Mouse (Mus musculus): ENCODE measurements at regions not wholly inside any gene's neighbourhood (a gene's known extent, or its start where the extent isn't known, plus 50 kb on each side); places are given as distances from the start of the nearest gene placed in this dataset.
A peak's percentile ranks its signal among the peaks of the same experiment; 100 is the strongest.
"Not testable (repeated sequence)": the region's sequence is repeated elsewhere in the genome, so short reads cannot be mapped to it uniquely, and the experiment has no call there.

- no peak for DNase-seq (ENCODE audit: extremely low read depth, low read depth)
Measured at GRCm38 (mm10) chr17:16516173-16516572, 547.7 kb upstream of the Zfp960 start.

- DNase-seq (ENCODE audit: extremely low read depth, low read depth), result no peak
Measured at GRCm38 (mm10) chr17:16493951-16494350, 570.0 kb upstream of the Zfp960 start.

DNA sequence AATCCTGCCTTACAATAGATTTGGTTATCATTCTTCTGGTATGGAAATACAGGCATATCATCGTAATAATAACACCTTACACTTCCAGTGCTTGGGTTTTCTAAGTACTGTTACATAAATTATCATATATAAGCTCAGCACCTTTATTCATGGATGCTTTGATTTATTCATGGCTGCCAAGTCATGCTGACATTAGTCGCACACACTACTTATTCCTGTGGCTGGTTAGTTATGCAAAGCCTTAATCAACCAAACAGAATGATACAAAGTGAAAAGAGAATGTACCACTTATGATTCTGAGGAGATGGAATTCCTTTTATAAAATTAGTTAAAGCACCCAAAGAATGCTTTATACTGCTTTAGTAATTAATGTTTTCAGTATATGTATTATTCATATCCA is 570.4 kb upstream of the Zfp960 start:
- DNase-seq (ENCODE audit: extremely low read depth, low read depth), result no peak

GRCm38 (mm10) chr17:16492551-16492950 is 571.4 kb upstream of the Zfp960 start:
- DNase-seq (ENCODE audit: extremely low read depth, low read depth), result no peak

DNA sequence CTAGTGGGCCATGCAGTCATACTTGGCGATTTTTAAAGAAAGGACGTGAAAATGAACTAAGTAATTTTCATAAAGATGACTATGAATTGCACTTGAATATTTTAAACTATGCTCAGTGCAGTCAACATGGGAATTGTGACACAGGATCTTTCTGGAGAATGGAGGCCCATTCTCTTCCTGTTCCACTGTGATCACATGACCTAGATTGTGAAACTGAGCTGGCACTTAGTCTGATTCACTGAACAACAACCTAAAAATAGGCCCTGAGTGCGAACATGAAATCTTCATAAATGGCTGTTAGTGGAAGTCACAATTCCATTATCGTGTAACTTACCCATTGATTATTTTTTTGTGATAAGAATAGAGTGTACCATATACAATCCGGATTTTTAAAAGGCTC is 577.6 kb upstream of the Zfp960 start:
- no peak for DNase-seq (ENCODE audit: extremely low read depth, low read depth)

DNA sequence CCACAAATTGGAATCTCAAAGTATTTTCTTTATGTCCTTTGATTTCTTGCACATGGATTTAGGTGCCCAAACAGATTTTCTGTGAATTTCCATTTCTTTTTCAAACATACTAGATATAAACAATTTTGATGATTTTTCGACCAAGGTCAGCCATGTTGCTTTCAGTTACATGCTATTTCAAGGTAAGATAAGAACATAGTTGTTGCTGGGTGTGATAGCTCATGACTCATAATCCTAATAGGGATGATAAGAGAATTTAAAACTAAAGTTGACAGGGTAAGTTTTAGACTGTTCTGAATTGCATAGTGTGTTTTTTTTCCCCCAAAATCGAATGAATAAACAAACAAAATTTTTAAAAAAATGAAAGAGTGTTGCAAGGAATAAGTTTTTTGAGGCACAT is 579.9 kb upstream of the Zfp960 start:
- no peak for DNase-seq (ENCODE audit: extremely low read depth, low read depth)

- peak; percentile 24 for DNase-seq (ENCODE audit: extremely low read depth, low read depth)
Measured at GRCm38 (mm10) chr17:16481722-16482121, 582.2 kb upstream of the Zfp960 start.

DNA sequence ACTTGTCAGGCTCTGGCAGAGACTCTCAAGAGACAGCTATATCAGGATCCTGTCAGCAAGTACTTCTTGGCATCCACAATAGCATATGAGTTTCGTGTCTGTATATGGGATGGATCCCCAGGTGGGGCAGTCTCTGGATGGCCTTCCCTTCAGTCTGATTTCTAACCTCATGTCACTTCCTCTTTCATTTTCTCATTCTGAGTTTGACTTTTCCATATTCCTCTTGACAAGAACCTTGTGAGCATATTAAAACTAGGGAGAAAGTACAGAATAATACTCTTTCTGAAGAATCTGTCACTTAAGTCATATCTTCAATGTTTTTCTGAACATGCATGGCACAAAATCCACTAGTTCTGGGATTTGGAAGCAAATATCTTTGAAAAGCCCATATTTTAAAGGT is 583.3 kb upstream of the Zfp960 start:
- DNase-seq (ENCODE audit: extremely low read depth, low read depth), result no peak

- no peak for DNase-seq (ENCODE audit: extremely low read depth, low read depth)
Measured at GRCm38 (mm10) chr17:16461208-16461607, 602.7 kb upstream of the Zfp960 start.

DNA sequence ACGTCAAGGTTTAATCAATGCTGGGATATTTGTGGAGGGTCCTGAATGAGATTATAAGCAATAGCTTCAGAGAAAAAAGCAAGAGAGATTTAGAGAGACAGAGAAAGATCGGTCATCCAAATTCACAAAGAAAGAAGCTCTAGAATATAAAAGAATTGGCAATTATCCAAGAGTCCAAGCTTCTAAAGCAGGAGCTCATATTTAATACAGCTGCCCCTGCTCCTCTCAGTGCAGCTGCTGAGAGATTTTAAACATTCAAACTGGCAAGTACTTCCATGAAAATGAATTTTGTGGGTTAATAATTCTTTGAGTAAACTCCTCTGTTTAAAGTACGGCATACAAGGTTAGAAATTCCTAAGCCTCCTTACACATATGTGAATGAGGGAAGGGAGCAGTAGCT is 610.8 kb upstream of the Zfp960 start:
- no peak for DNase-seq (ENCODE audit: extremely low read depth, low read depth)

GRCm38 (mm10) chr17:16444562-16444961 is 613.7 kb upstream of the Rgmb start:
- no peak for DNase-seq (ENCODE audit: extremely low read depth, low read depth)

GRCm38 (mm10) chr17:16395193-16395612 is 564.4 kb upstream of the Rgmb start:
- no peak for DNase-seq (ENCODE audit: extremely low read depth, low read depth)

DNA sequence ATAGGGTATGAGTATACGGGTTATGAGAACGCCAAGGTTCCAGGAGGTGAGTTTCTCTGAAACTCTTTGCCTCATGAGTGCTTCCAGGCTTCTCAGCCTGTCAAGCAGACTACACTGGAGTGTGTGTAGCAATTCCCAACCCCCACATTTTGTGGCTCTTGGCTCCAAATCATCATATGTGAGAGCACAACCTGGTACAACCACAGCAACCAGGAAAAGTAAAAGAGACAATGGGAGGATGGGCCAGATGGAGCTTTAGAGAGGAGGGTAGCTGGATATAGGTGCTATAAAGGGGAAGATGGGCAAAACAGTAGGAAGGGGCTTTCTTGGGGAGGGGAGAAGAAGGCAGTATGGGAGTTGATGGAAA is 544.0 kb upstream of the Rgmb start:
- DNase-seq (ENCODE audit: extremely low read depth, low read depth), result not testable (repeated sequence)

DNA sequence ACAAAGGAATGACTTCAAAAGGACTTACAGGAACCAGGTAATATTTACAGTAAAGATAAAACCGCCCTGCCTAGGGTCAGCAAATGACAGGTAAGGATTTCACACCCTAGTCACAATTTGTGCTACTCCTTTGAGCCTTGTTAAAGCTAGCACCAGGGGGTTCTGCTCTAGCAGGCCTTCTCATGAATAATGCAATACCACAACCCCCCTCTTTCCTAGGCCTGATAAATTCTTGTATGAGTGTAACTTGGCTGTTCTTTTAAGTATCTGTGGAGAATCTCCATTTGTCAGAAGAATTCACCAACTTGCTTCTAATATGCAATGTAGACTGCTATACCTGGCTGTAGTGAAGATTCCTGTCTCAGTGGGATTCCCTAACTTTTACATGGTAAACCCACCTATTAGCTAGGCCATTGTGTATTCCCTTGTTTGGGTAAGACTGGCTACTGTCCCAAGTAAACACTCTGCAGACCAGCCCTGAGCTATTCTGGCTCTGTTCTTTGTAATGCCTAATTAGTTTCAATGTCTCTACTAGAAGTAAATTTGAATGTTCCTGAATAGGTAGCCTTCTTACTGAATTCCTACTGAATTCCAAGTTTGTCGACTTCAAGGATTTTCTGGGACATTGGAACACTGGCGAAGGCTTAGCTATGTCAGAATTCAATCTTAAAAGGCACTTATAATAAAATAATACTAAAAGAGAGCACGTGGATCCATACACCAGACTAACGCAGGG is 543.4 kb upstream of the Rgmb start:
- DNase-seq (ENCODE audit: extremely low read depth, low read depth), result not testable (repeated sequence)

GRCm38 (mm10) chr17:16372976-16373375 is 542.1 kb upstream of the Rgmb start:
- no peak for DNase-seq (ENCODE audit: extremely low read depth, low read depth)

GRCm38 (mm10) chr17:16344061-16344460 is 513.2 kb upstream of the Rgmb start:
- DNase-seq (ENCODE audit: extremely low read depth, low read depth), result no peak

GRCm38 (mm10) chr17:16342785-16343184 is 511.9 kb upstream of the Rgmb start:
- no peak for DNase-seq (ENCODE audit: extremely low read depth, low read depth)

DNA sequence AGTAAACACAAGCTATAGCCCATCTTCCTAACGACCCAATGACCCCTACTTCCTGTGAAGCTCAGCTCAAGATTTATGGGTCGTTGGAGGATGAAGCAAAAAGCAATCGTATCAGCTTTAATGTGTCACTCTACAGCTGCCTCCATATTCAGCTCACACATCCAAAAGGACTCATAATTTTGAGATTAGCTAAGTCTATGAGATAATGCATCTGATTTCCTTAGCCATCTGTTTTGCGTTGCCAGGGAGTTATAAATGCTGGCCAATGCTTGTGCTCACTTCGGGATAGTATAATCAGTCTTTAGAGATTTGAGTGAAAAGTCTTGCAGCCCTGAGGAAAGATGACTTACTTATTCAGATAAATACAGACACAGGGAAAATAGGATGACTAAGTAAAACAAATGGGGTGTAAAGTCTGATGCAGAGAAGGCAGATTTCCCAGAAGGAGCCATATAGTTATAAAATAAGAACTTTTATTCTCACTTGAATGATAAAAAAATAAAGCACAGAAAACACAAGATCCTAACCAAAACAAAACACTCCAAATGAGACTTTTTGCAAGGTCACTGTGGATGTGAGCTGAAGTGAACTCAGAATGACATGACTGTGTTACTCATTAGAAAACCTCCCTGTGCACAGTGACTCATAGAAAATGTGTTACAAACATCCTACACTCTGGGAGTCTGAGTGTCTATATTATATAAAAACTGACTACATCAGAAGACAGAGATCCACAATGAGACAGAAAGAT is 509.1 kb upstream of the Rgmb start:
- no peak for DNase-seq (ENCODE audit: extremely low read depth, low read depth)

DNA sequence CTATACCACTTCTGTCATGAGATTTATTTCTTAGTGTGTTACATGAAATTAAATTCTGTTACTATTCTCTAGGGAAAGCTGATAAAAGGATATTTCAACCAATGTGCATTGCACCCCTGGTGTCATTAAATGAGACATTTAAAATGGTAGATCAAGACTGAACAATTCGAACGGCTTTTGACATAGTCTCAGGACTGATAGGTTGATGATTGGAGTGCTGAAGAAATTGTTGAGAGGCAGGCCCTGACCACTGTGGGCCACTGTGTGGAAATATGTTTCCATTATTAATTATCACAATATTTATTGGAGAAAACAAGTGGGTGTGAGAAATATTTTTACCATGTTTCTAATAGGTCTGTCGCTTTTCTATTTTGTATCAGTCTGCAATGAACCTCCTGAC is 481.1 kb upstream of the Rgmb start:
- DNase-seq (ENCODE audit: extremely low read depth, low read depth), result no peak

DNA sequence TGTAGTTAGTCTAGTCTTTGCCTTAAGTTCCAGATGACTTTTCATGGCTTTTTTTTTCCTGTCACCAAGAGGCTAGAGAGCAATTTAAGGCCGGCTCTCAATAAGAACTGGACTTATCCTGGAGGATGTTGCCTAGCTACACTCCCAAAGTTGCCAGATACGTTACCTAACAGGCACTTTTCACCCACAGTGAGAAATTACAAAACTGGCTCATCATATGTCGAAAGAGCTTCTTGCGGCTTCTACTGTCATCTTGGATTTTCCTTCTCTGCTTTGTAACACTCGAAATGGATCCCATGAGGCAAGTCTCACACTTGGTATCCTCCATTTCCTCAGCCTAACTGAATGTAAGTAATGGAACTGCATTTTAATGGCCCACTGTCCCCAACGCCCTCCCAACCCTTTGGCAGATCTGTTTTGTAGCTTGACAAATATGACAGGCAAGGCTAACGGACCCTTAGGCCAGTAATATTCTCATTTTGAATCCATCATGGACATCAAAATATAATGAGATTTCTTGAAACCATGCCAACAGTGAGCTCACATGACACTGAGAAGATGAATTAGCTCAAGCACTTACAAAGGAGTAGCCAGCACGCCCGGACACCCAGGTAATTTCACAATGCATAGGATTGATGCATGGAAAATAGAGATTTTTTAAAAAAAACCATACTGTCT is 480.5 kb upstream of the Rgmb start:
- no peak for DNase-seq (ENCODE audit: extremely low read depth, low read depth)

DNA sequence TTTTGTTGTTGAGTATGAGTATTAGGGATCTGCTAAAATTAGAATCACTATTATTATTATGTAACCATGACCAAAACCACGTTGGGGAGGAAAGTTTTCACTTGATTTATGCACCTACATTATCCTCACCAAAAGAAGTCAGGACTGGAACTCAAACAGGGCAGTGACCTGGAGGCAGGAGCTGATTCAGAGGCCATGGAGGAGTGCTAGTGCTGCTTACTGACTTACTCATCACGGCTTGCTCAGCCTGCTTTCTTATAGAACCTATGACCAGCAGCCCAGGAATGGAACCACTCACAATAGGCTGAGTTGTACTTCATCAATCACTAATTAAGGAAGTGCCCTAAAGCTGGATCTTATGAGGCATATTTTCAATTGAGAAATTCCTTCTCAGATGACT is 470.9 kb upstream of the Rgmb start:
- DNase-seq (ENCODE audit: extremely low read depth, low read depth), result no peak

- DNase-seq (ENCODE audit: extremely low read depth, low read depth), result no peak
Measured at GRCm38 (mm10) chr17:16298553-16298952, 467.7 kb upstream of the Rgmb start.
